Mouse (Mus musculus) forebrain, embryonic 14.5 days (tissue): ENCODE measurements at regions not wholly inside any gene's neighbourhood (a gene's known extent, or its start where the extent isn't known, plus 50 kb on each side); places are given as distances from the start of the nearest gene placed in this dataset.
A peak's percentile ranks its signal among the peaks of the same experiment; 100 is the strongest.

Source experiments
- ATAC-seq: fragments of 200-750 bp; cut with Nextera tagmentation; 2 replicates; pipeline ENCODE4 v1.8.0; 2017; ENCODE audit warnings: mild to moderate bottlenecking, moderate library complexity
- DNase-seq: peaks from one replicate; pipeline ENCODE4 v3.0.0-alpha.2; 2015; ENCODE audit warnings: low spot score
- H3K27ac ChIP-seq: fragments of 300-500 bp; sonication (generic); 2 replicates; pipeline ENCODE4 v1.5.1; 2014; ENCODE audit warnings: low read depth, mild to moderate bottlenecking, control low read depth, low read length, moderate library complexity
- H3K27me3 ChIP-seq: fragments of 300-500 bp; sonication (generic); replicated peaks from 2 replicates; pipeline ENCODE4 v1.6.1; 2014; ENCODE audit warnings: low read length, control low read depth, mixed read lengths; ENCODE audit not compliant: control insufficient read depth, insufficient read depth
- H3K36me3 ChIP-seq: fragments of 300-500 bp; sonication (generic); 2 replicates; pipeline ENCODE4 v1.6.1; 2014; ENCODE audit warnings: low read length, control low read depth; ENCODE audit not compliant: control insufficient read depth, insufficient read depth
- H3K4me1 ChIP-seq: fragments of 300-500 bp; sonication (generic); 2 replicates; pipeline ENCODE4 v1.6.1; 2014; ENCODE audit warnings: antibody characterized with exemption, low read length, control low read depth; ENCODE audit not compliant: control insufficient read depth, insufficient read depth
- H3K4me2 ChIP-seq: fragments of 300-500 bp; sonication (generic); 2 replicates; pipeline ENCODE4 v1.6.1; 2014; ENCODE audit warnings: mild to moderate bottlenecking, control low read depth, low read length
- H3K4me3 ChIP-seq: fragments of 300-500 bp; sonication (generic); 2 replicates; pipeline ENCODE4 v1.5.1; 2014; ENCODE audit warnings: low read depth, low read length, control low read depth
- H3K9ac ChIP-seq: fragments of 300-500 bp; sonication (generic); 2 replicates; pipeline ENCODE4 v1.6.1; 2014; ENCODE audit warnings: mild to moderate bottlenecking, low read length, control low read depth, moderate library complexity
- H3K9me3 ChIP-seq: fragments of 300-500 bp; sonication (generic); replicated peaks from 2 replicates; pipeline ENCODE4 v1.6.1; 2016; ENCODE audit warnings: low read length, control low read depth, mixed read lengths; ENCODE audit not compliant: control insufficient read depth
- WGBS: fragments of 180-500 bp; shearing (Covaris S2); extraction: QIAGEN DNeasy Blood & Tissue Kit; methylation state at CpG from one replicate; pipeline ENCODE4 v1.1.7; 2014; 5-methylcytosine and 5-hydroxymethylcytosine counted together

DNA sequence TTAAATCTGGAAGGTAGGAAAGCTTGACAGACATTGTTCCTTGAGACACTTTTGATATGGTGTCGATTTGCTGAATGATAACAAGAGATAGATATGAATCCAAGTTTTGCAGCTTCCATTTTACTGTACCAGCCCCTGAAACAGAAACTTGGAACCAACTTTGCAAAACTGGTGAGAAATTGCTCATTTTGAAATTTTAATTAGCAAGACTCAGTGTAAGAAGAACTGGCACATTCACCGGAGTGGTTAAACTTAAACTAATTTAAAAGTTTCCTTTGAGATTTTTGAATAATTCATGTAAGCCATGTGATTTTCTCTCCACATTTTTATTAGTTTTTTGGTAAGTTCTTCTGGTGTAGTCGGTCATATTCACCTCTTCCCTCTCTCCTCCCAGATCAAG is 85.3 kb downstream of the Slitrk1 start:
- no peak for DNase-seq
- H3K9ac ChIP-seq, result no peak overlapping the region
- 90% methylated on average over 3 of the region's 3 CpGs for WGBS
- no peak for ATAC-seq
- H3K27me3 ChIP-seq, result no peaks in the 10 kb centered on the region
- H3K36me3 ChIP-seq, result no peaks in the 10 kb centered on the region
- no peak overlapping the region for H3K4me2 ChIP-seq
- H3K4me1 ChIP-seq, result no peaks in the 10 kb centered on the region
- H3K27ac ChIP-seq, result no peak overlapping the region
- H3K9me3 ChIP-seq, result no peaks in the 10 kb centered on the region
- no peak overlapping the region for H3K4me3 ChIP-seq

DNA sequence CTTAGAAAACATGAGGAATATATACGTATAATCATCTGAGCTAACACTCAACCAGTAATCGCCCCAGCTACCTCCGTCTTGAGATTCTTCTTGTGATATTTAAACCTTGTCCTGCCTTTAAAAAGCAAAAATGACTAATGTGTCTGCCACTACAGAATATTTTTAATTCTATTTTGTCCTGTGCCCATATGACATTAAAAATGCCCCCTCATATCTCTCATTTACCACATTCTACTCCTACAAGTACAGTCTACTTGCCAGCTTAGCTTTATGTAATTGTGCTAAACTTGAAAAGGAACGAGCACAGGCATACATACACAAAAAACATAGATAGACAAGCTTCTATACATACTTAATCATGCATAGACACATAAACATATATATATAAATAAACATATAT is 92.4 kb downstream of the Slitrk1 start:
- Histone ChIP-seq H3K4me2 (no peak overlapping the region), H3K4me1 (no peaks in the 10 kb centered on the region), H3K4me3 (no peak overlapping the region), H3K27ac (no peak overlapping the region), H3K36me3 (no peaks in the 10 kb centered on the region), H3K9me3 (no peaks in the 10 kb centered on the region), H3K27me3 (no peaks in the 10 kb centered on the region), H3K9ac (no peak overlapping the region)
- 92% methylated on average over 4 of the region's 4 CpGs for WGBS
- DNase-seq, result no peak
- no peak for ATAC-seq

DNA sequence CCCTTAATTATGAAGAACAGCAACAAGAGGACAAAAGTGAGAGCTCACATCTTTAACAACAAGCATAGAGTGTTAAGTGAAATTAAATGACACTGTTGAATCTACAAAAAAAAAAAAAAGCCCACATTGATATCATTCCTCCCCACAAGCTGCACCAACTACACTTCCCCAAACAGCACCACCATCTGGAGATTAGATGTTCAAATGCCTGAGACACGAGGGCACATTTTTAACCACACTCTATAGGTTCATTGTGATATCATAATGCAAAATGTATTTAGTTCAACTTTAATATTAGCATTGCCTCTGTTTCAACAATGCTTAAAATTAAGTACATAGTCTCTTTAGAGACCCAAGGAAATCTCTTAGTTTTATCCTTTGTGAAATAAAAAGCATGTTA is 94.6 kb downstream of the Slitrk1 start:
- ATAC-seq, result no peak
- H3K4me2 ChIP-seq, result no peak overlapping the region
- H3K27ac ChIP-seq, result no peak overlapping the region
- no peaks in the 10 kb centered on the region for H3K36me3 ChIP-seq
- no peaks in the 10 kb centered on the region for H3K27me3 ChIP-seq
- no peak overlapping the region for H3K9ac ChIP-seq
- WGBS, result 66% methylated on average over 1 of the region's 1 CpGs
- no peak for DNase-seq
- no peaks in the 10 kb centered on the region for H3K4me1 ChIP-seq
- H3K9me3 ChIP-seq, result no peaks in the 10 kb centered on the region
- no peak overlapping the region for H3K4me3 ChIP-seq

DNA sequence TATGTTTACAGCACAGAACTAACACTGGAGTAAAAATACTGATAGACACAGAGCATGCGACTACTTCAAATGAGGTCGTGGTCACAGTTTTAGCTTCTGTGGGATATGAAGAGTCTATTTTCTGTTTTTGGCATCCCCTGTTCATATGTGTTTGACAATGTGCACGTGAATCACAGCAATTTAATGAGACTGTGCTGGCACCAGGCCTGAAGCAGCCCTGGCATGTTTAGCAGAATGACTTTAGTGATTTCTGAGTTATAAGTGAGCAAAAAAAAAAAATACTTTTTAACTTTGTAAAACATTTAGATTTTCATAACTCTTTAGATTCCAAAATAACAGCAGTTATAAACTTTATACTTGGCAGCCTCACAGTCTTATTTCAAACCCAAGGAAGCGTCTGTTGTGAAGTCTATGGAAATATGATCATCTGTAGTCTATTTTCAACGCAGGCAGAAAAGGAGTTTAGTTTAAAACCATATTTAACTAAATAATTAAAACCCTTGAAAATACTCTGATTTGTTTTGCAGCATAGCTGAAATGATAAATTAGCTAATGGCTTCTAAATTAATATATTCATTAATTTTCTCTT is 108.5 kb downstream of the Slitrk1 start:
- no peaks in the 10 kb centered on the region for H3K27me3 ChIP-seq
- no peak overlapping the region for H3K9ac ChIP-seq
- no peak overlapping the region for H3K4me3 ChIP-seq
- WGBS, result 72% methylated on average over 5 of the region's 5 CpGs
- ATAC-seq (no peak), DNase-seq (peak; percentile 38)
- H3K27ac ChIP-seq, result no peak overlapping the region
- no peaks in the 10 kb centered on the region for H3K9me3 ChIP-seq
- H3K36me3 ChIP-seq, result no peaks in the 10 kb centered on the region
- H3K4me2 ChIP-seq, result no peak overlapping the region
- no peaks in the 10 kb centered on the region for H3K4me1 ChIP-seq

DNA sequence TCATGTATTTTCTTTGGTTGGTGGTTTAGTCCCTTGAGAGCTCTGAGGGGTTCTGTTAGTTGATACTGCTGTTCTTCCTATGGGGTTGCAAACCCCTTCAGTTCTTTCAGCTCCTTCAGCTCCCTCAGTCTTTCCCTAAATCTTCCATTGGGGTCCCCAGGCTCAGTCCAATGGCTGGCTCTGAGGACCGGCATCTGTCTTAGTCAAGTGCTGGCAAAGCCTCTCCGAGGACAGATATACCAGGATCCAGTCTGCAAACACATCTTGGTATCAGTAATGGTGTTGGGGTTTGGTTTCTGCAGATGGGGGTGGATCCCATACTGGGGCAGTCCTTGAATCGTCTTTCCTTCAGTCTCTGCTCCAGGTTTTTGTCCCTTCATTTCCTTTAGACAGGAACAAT is 115.1 kb downstream of the Slitrk1 start:
- H3K27ac ChIP-seq, result no peak overlapping the region
- 91% methylated on average over 3 of the region's 3 CpGs for WGBS
- no peak overlapping the region for H3K4me2 ChIP-seq
- H3K9me3 ChIP-seq, result no peaks in the 10 kb centered on the region
- no peaks in the 10 kb centered on the region for H3K36me3 ChIP-seq
- no peaks in the 10 kb centered on the region for H3K4me1 ChIP-seq
- H3K27me3 ChIP-seq, result no peaks in the 10 kb centered on the region
- no peak overlapping the region for H3K4me3 ChIP-seq
- DNase-seq (no peak), ATAC-seq (no peak)
- no peak overlapping the region for H3K9ac ChIP-seq

DNA sequence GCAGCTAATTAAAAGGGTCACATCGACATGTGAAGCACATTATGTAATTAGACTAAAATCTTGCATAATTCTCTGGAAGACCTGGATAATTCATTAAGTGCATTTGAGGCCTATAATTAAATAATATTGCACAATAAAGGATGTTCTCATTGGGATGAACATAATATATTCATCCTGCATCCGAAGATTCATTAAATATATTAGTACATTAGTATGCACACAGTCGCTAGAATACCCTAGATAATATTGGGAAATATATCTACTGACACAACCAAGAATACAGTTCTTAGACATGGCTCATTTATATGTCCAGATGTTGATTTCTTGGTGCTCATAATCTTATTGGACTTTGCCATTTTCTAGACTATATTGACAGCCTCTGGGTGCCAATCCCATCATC is 121.5 kb downstream of the Slitrk1 start:
- no peak for DNase-seq
- ATAC-seq, result no peak
- no peak overlapping the region for H3K9ac ChIP-seq
- H3K9me3 ChIP-seq, result no peaks in the 10 kb centered on the region
- 85% methylated on average over 3 of the region's 3 CpGs for WGBS
- H3K4me3 ChIP-seq, result no peak overlapping the region
- no peak overlapping the region for H3K4me2 ChIP-seq
- H3K36me3 ChIP-seq, result no peaks in the 10 kb centered on the region
- no peak overlapping the region for H3K27ac ChIP-seq
- no peaks in the 10 kb centered on the region for H3K4me1 ChIP-seq
- no peaks in the 10 kb centered on the region for H3K27me3 ChIP-seq

DNA sequence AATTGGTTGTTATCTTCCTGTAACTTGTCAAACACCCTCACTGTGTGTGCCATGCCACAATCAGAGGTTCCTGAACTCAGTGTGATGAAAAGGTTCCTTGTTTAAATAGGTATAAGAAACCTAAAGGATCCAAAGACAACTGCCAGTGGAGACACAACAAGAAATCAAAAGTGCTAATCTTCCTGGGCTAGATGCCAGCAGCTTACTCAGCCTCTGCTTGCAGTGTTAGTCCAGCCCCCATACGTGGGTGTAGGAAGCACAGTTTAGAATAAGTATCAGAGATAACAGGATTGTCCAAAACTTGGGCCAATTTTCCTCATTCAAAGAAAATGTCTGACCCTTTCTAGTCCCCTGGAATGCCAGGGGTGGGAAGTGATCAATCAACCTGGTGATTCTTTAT is 122.7 kb downstream of the Slitrk1 start:
- Histone ChIP-seq H3K4me3 (no peak overlapping the region), H3K4me1 (no peaks in the 10 kb centered on the region), H3K9ac (no peak overlapping the region), H3K9me3 (no peaks in the 10 kb centered on the region), H3K36me3 (no peaks in the 10 kb centered on the region), H3K27ac (no peak overlapping the region), H3K4me2 (no peak overlapping the region), H3K27me3 (no peaks in the 10 kb centered on the region)
- DNase-seq, result peak; percentile 70
- 3% methylated on average over 1 of the region's 1 CpGs for WGBS
- ATAC-seq, result 0 out of 2 replicates have a peak, but pooled peaks have one; percentile 42

DNA sequence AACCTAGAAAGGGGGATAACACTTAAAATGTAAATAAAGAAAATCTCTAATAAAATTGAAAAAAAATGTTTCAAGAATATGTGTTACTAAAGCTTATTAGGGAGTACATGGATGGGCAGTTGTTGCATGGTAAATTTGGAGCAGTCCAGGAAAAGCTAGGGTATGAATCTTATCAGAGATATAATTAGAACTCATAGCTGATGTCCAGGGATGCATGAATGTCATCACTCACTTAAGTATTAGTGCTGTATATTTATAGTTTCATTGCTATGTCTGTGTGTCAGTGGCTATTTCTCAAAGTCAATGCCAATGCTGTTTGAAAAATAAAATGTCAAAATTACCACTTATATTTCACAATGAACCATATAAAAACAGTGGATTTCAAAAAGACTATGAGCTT is 165.2 kb downstream of the Slitrk1 start:
- DNase-seq (no peak), ATAC-seq (no peak)
- no peak overlapping the region for H3K4me2 ChIP-seq
- H3K27ac ChIP-seq, result no peak overlapping the region
- H3K4me3 ChIP-seq, result no peak overlapping the region
- no peak overlapping the region for H3K9ac ChIP-seq
- H3K9me3 ChIP-seq, result no peaks in the 10 kb centered on the region
- H3K36me3 ChIP-seq, result no peaks in the 10 kb centered on the region
- H3K27me3 ChIP-seq, result no peaks in the 10 kb centered on the region
- no peaks in the 10 kb centered on the region for H3K4me1 ChIP-seq

DNA sequence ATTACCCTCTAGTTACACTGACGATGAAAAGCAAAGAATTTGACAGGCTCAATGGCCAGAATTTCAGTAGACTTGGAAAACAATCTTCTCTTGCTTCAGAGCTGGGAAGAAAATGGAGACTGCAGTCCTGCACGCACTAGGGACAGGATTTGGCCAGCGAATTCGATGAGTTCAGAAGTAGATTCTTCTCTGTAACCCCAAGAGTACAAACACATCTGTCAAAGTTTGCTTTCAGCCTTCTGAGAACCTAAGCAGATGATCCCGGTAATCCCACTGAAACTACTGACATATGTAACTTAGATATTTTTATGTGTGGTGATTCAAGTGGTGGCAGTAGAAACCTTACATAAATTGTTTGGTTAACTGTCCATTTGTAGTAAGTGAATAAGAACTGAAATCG is 202.1 kb downstream of the Slitrk1 start:
- DNase-seq (no peak), ATAC-seq (no peak)
- no peak overlapping the region for H3K9ac ChIP-seq
- H3K4me1 ChIP-seq, result no peaks in the 10 kb centered on the region
- no peak overlapping the region for H3K4me2 ChIP-seq
- no peak overlapping the region for H3K27ac ChIP-seq
- H3K27me3 ChIP-seq, result no peaks in the 10 kb centered on the region
- no peaks in the 10 kb centered on the region for H3K36me3 ChIP-seq
- no peak overlapping the region for H3K4me3 ChIP-seq
- WGBS, result 93% methylated on average over 6 of the region's 6 CpGs
- no peaks in the 10 kb centered on the region for H3K9me3 ChIP-seq
